Mouse (Mus musculus) hindbrain, embryonic 12.5 days (tissue): ENCODE measurements around the gene Sgo1. TPM values are rescaled to one million over a fixed set of nuclear protein-coding genes. Genes with fewer than 3 reads are reported as not detected.
"Not testable (repeated sequence)": the region's sequence is repeated elsewhere in the genome, so short reads cannot be mapped to it uniquely, and the experiment has no call there.

Experiments
- ATAC-seq: fragments of 200-750 bp; cut with Nextera tagmentation; 2 replicates; pipeline ENCODE4 v1.8.0; 2017; ENCODE audit warnings: moderate TSS enrichment; ENCODE audit not compliant: low FRiP score
- H3K27ac ChIP-seq: fragments of 300-500 bp; sonication (generic); 2 replicates; pipeline ENCODE4 v1.5.1; 2016; ENCODE audit warnings: mild to moderate bottlenecking
- H3K27me3 ChIP-seq: fragments of 300-500 bp; sonication (generic); 2 replicates; pipeline ENCODE4 v1.6.1; 2016; ENCODE audit warnings: mild to moderate bottlenecking
- H3K36me3 ChIP-seq: fragments of 300-500 bp; sonication (generic); 2 replicates; pipeline ENCODE4 v1.6.1; 2016; ENCODE audit warnings: mild to moderate bottlenecking
- H3K4me1 ChIP-seq: fragments of 300-500 bp; sonication (generic); 2 replicates; pipeline ENCODE4 v1.6.1; 2016
- H3K4me2 ChIP-seq: fragments of 300-500 bp; sonication (generic); replicated peaks from 2 replicates; pipeline ENCODE4 v1.6.1; 2016; ENCODE audit warnings: mild to moderate bottlenecking
- H3K4me3 ChIP-seq: fragments of 300-500 bp; sonication (generic); 2 replicates; pipeline ENCODE4 v1.5.1; 2016; ENCODE audit warnings: mild to moderate bottlenecking
- H3K9ac ChIP-seq: fragments of 300-500 bp; sonication (generic); 2 replicates; pipeline ENCODE4 v1.6.1; 2016; ENCODE audit warnings: mild to moderate bottlenecking, moderate library complexity
- H3K9me3 ChIP-seq: fragments of 300-500 bp; sonication (generic); replicated peaks from 2 replicates; pipeline ENCODE4 v1.6.1; 2016; ENCODE audit warnings: mild to moderate bottlenecking
- WGBS: fragments of 180-500 bp; shearing (Covaris S2); methylation state at CpG from one replicate; pipeline ENCODE4 v1.1.7; 2016; 5-methylcytosine and 5-hydroxymethylcytosine counted together
- polyA plus RNA-seq: library from polyadenylated mRNA; unstranded; fragments of >200 nt; fragmentation: Nextera tagmentation; extraction: Ambion mirVana; gene quantifications from 2 replicates; pipeline ENCODE4 v1.2.1, GENCODE M21; 2016

Gene Sgo1
- polyA plus RNA-seq, result 21.5 and 28.3 TPM in 2 replicates

- Histone ChIP-seq H3K27me3 (no peaks in the 10 kb centered on the region), H3K4me3 (peak within 1 kb of the TSS; percentile 51), H3K27ac (peak within 1 kb of the TSS; percentile 95), H3K4me1 (peaks cover 11% of the 10 kb centered on the region), H3K36me3 (peaks cover 8% of the 10 kb centered on the region; the same call in 1 of the 2 replicates), H3K9ac (peak within 1 kb of the TSS; percentile 69), H3K4me2 (peak within 1 kb of the TSS; percentile 59), H3K9me3 (no peaks in the 10 kb centered on the region)
- WGBS, result under 1% methylated on average over 78 of the region's 78 CpGs
- ATAC-seq, result peak; percentile 99
Measured at GRCm38 (mm10) chr17:53688877-53689802, at the start of gene Sgo1. Sgo1 (minus strand) TSS chr17:53689333.

GRCm38 (mm10) chr17:53718916-53719315, 29.8 kb upstream of the Sgo1 start:
- H3K27ac ChIP-seq, H3K4me3 ChIP-seq, H3K4me2 ChIP-seq, H3K9ac ChIP-seq, H3K36me3 ChIP-seq, ATAC-seq, H3K9me3 ChIP-seq, H3K27me3 ChIP-seq, H3K4me1 ChIP-seq: not testable (repeated sequence)
- WGBS, result 85% methylated on average over 3 of the region's 3 CpGs

GRCm38 (mm10) chr17:53718474-53718873, 29.3 kb upstream of the Sgo1 start:
- ATAC-seq, result no peak
- no peak overlapping the region for H3K4me3 ChIP-seq
- 85% methylated on average over 1 of the region's 1 CpGs for WGBS

GRCm38 (mm10) chr17:53715161-53715560, 26.0 kb upstream of the Sgo1 start:
- not testable (repeated sequence) for H3K4me3 ChIP-seq, H3K9me3 ChIP-seq, ATAC-seq, H3K36me3 ChIP-seq, H3K27me3 ChIP-seq, H3K27ac ChIP-seq, H3K9ac ChIP-seq, H3K4me2 ChIP-seq, H3K4me1 ChIP-seq
- WGBS, result 59% methylated on average over 1 of the region's 1 CpGs

More at GRCm38 (mm10) chr17:53718474-53718873, 29.3 kb upstream of the Sgo1 start:
- Histone ChIP-seq H3K27ac (no peak overlapping the region), H3K4me1 (no peaks in the 10 kb centered on the region), H3K9ac (no peak overlapping the region), H3K36me3 (no peaks in the 10 kb centered on the region), H3K9me3 (no peaks in the 10 kb centered on the region), H3K27me3 (no peaks in the 10 kb centered on the region), H3K4me2 (no peak overlapping the region)

- 72% methylated on average over 1 of the region's 1 CpGs for WGBS
Measured at GRCm38 (mm10) chr17:53714453-53714852, 25.3 kb upstream of the Sgo1 start.

GRCm38 (mm10) chr17:53697521-53697920, 8.4 kb upstream of the Sgo1 start:
- WGBS, result 88% methylated on average over 8 of the region's 8 CpGs

More at GRCm38 (mm10) chr17:53714453-53714852, 25.3 kb upstream of the Sgo1 start:
- H3K9me3 ChIP-seq, result no peaks in the 10 kb centered on the region
- no peak overlapping the region for H3K27ac ChIP-seq
- H3K36me3 ChIP-seq, result no peaks in the 10 kb centered on the region
- no peaks in the 10 kb centered on the region for H3K27me3 ChIP-seq
- ATAC-seq, result no peak
- H3K9ac ChIP-seq, result no peak overlapping the region
- H3K4me3 ChIP-seq, result no peak overlapping the region
- no peak overlapping the region for H3K4me2 ChIP-seq
- no peaks in the 10 kb centered on the region for H3K4me1 ChIP-seq

GRCm38 (mm10) chr17:53694039-53694438, 4.9 kb upstream of the Sgo1 start:
- H3K27ac ChIP-seq, result no peak overlapping the region
- 80% methylated on average over 2 of the region's 2 CpGs for WGBS
- H3K4me3 ChIP-seq, result no peak overlapping the region
- no peaks in the 10 kb centered on the region for H3K9me3 ChIP-seq
- H3K27me3 ChIP-seq, result no peaks in the 10 kb centered on the region
- H3K9ac ChIP-seq, result no peak overlapping the region
- no peak for ATAC-seq
- H3K4me2 ChIP-seq, result no peak overlapping the region
- H3K36me3 ChIP-seq, result no peaks in the 10 kb centered on the region
- H3K4me1 ChIP-seq, result peaks cover 5% of the 10 kb centered on the region; the same call in 1 of the 2 replicates

More at GRCm38 (mm10) chr17:53697521-53697920, 8.4 kb upstream of the Sgo1 start:
- not testable (repeated sequence) for ATAC-seq, H3K36me3 ChIP-seq, H3K9me3 ChIP-seq, H3K27ac ChIP-seq, H3K4me1 ChIP-seq, H3K4me2 ChIP-seq, H3K9ac ChIP-seq, H3K4me3 ChIP-seq, H3K27me3 ChIP-seq

GRCm38 (mm10) chr17:53689946-53690345, 813 bp upstream of the Sgo1 start:
- Histone ChIP-seq H3K27me3 (no peaks in the 10 kb centered on the region), H3K4me2 (peak overlapping the region; percentile 59), H3K9me3 (no peaks in the 10 kb centered on the region), H3K4me3 (peak overlapping the region; percentile 51), H3K9ac (peak overlapping the region; percentile 69), H3K27ac (peak overlapping the region; percentile 95), H3K4me1 (peaks cover 11% of the 10 kb centered on the region), H3K36me3 (peaks cover 6% of the 10 kb centered on the region; the same call in 1 of the 2 replicates)
- peak; percentile 11; the same call in 1 of the 2 replicates for ATAC-seq
- 24% methylated on average over 7 of the region's 7 CpGs for WGBS

- no peak for ATAC-seq
- peaks cover 8% of the 10 kb centered on the region; the same call in 1 of the 2 replicates for H3K36me3 ChIP-seq
- WGBS, result 29% methylated on average over 1 of the region's 1 CpGs
- no peak overlapping the region; the same call in 1 of the 2 replicates for H3K27ac ChIP-seq
- no peaks in the 10 kb centered on the region for H3K27me3 ChIP-seq
- peak overlapping the region; percentile 51 for H3K4me3 ChIP-seq
- peaks cover 11% of the 10 kb centered on the region for H3K4me1 ChIP-seq
- no peaks in the 10 kb centered on the region for H3K9me3 ChIP-seq
- peak overlapping the region; percentile 59 for H3K4me2 ChIP-seq
- H3K9ac ChIP-seq, result 0 out of 2 replicates have a peak overlapping the region, but pooled peaks have one; percentile 55
Measured at GRCm38 (mm10) chr17:53688321-53688720, 812 bp downstream of the Sgo1 start.

- H3K4me3 ChIP-seq, result no peak overlapping the region
- H3K27ac ChIP-seq, result no peak overlapping the region
- 75% methylated on average over 8 of the region's 8 CpGs for WGBS
- no peak overlapping the region for H3K9ac ChIP-seq
- peaks cover 30% of the 10 kb centered on the region; the same call in 1 of the 2 replicates for H3K36me3 ChIP-seq
- no peaks in the 10 kb centered on the region for H3K27me3 ChIP-seq
- peak; percentile 48; the same call in 1 of the 2 replicates for ATAC-seq
- H3K4me1 ChIP-seq, result no peaks in the 10 kb centered on the region
- no peak overlapping the region for H3K4me2 ChIP-seq
- H3K9me3 ChIP-seq, result no peaks in the 10 kb centered on the region
Measured at GRCm38 (mm10) chr17:53678716-53679115, 10.4 kb downstream of the Sgo1 start.

GRCm38 (mm10) chr17:53670453-53670852, 18.7 kb downstream of the Sgo1 start:
- Histone ChIP-seq H3K27me3 (no peaks in the 10 kb centered on the region), H3K4me3 (no peak overlapping the region), H3K4me2 (no peak overlapping the region), H3K36me3 (peaks cover 34% of the 10 kb centered on the region), H3K9ac (no peak overlapping the region), H3K4me1 (no peaks in the 10 kb centered on the region), H3K9me3 (no peaks in the 10 kb centered on the region), H3K27ac (no peak overlapping the region)
- WGBS, result 93% methylated on average over 8 of the region's 8 CpGs
- no peak for ATAC-seq

GRCm38 (mm10) chr17:53664703-53665382, 24.3 kb downstream of the Sgo1 start:
- H3K27me3 ChIP-seq, result no peaks in the 10 kb centered on the region
- peaks cover 37% of the 10 kb centered on the region for H3K36me3 ChIP-seq
- no peaks in the 10 kb centered on the region for H3K4me1 ChIP-seq
- H3K4me3 ChIP-seq, result no peak overlapping the region
- no peaks in the 10 kb centered on the region for H3K9me3 ChIP-seq
- H3K27ac ChIP-seq, result no peak overlapping the region
- no peak overlapping the region for H3K4me2 ChIP-seq
- WGBS, result 82% methylated on average over 2 of the region's 2 CpGs
- no peak overlapping the region for H3K9ac ChIP-seq
- ATAC-seq, result no peak
